Mouse (Mus musculus) myocyte (in vitro differentiated cells): Measurements from ENCODE around the gene Msi1. TPM values are rescaled to one million over a fixed set of nuclear protein-coding genes. Genes with fewer than 3 reads are reported as not detected.

Source experiments
- H3K27me3 ChIP-seq: one replicate; pipeline ENCODE4 v1.6.1; 2011; ENCODE audit not compliant: control insufficient read depth, insufficient read depth, insufficient read length
- H3K36me3 ChIP-seq: one replicate; pipeline ENCODE4 v1.6.1; 2011; ENCODE audit not compliant: control insufficient read depth, insufficient read depth
- H3K4me2 ChIP-seq: one replicate; pipeline ENCODE4 v1.6.1; 2011; ENCODE audit warnings: low read depth, control low read depth
- H3K4me3 ChIP-seq: one replicate; pipeline ENCODE4 v1.5.1; 2011; ENCODE audit warnings: mild to moderate bottlenecking, control low read depth, moderate library complexity
- H3K79me2 ChIP-seq: one replicate; pipeline ENCODE4 v1.6.1; 2011; ENCODE audit not compliant: control insufficient read depth, insufficient read depth
- H3ac ChIP-seq: one replicate; pipeline ENCODE4 v1.6.1; 2011; ENCODE audit not compliant: control insufficient read depth, insufficient read length
- CEBPB ChIP-seq: IDR thresholded peaks from 2 replicates; pipeline ENCODE4 v1.6.1; 2011; ENCODE audit warnings: mild to moderate bottlenecking, moderate library complexity; ENCODE audit not compliant: poor library complexity, insufficient read depth, severe bottlenecking
- E2F4 ChIP-seq: IDR thresholded peaks from one replicate; pipeline ENCODE4 v1.6.1; 2011; ENCODE audit warnings: mild to moderate bottlenecking, control low read depth, moderate library complexity; ENCODE audit not compliant: insufficient read depth
- MAX ChIP-seq: IDR thresholded peaks from one replicate; pipeline ENCODE4 v1.6.1; 2011; ENCODE audit warnings: low read depth, mild to moderate bottlenecking, control low read depth
- MYOD1 ChIP-seq, 3 experiments: IDR thresholded peaks; one replicate each; pipeline ENCODE4 v1.6.1; 2011; ENCODE audit warnings: control low read depth in 2 of 3, low read depth in 2 of 3, mild to moderate bottlenecking in 2 of 3, moderate library complexity in 1 of 3; ENCODE audit not compliant: insufficient read length in 2 of 3, control insufficient read depth in 1 of 3
- MYOG ChIP-seq, 3 experiments: IDR thresholded peaks; one replicate each; pipeline ENCODE4 v1.6.1; 2011; ENCODE audit warnings: control low read depth in 2 of 3, low read depth in 2 of 3, mild to moderate bottlenecking in 2 of 3; ENCODE audit not compliant: insufficient read length in 2 of 3, control insufficient read depth in 1 of 3, insufficient read depth in 1 of 3
- POLR2A ChIP-seq: IDR thresholded peaks from one replicate; pipeline ENCODE4 v1.6.1; 2011; ENCODE audit warnings: low read depth, mild to moderate bottlenecking, control low read depth, moderate library complexity; ENCODE audit not compliant: insufficient read length
- POLR2AphosphoS2 ChIP-seq: IDR thresholded peaks from one replicate; pipeline ENCODE4 v1.6.1; 2011; ENCODE audit warnings: low read depth, control low read depth; ENCODE audit not compliant: insufficient read length
- REST ChIP-seq: IDR thresholded peaks from one replicate; pipeline ENCODE4 v1.6.1; 2011; ENCODE audit warnings: mild to moderate bottlenecking, control low read depth, moderate library complexity; ENCODE audit not compliant: insufficient read depth, insufficient read length
- SRF ChIP-seq: IDR thresholded peaks from one replicate; pipeline ENCODE4 v1.6.1; 2011; ENCODE audit warnings: low read depth; ENCODE audit not compliant: control insufficient read depth, insufficient read length
- TCF12 ChIP-seq: IDR thresholded peaks from one replicate; pipeline ENCODE4 v1.6.1; 2011; ENCODE audit warnings: mild to moderate bottlenecking, control low read depth; ENCODE audit not compliant: poor library complexity, insufficient read depth, severe bottlenecking
- TCF3 ChIP-seq: IDR thresholded peaks from one replicate; pipeline ENCODE4 v1.6.1; 2011; ENCODE audit warnings: low read depth, control low read depth; ENCODE audit not compliant: insufficient read length
- USF1 ChIP-seq: IDR thresholded peaks from one replicate; pipeline ENCODE4 v1.6.1; 2011; ENCODE audit warnings: low read depth, mild to moderate bottlenecking, control low read depth, moderate library complexity
- polyA plus RNA-seq: library from polyadenylated mRNA; unstranded; fragments of >200 nt; fragmentation: generic; extraction: Trizol; gene quantifications from one replicate; pipeline ENCODE4 v1.2.1, GENCODE M21; 2012; ENCODE audit warnings: missing spikeins

The Msi1 gene
- polyA plus RNA-seq, 1 experiment, result 0.31 TPM

GRCm38 (mm10) chr5:115433191-115433590, 3.8 kb downstream of the Msi1 start:
- H3K4me2 ChIP-seq, result no peak overlapping the region
- peaks cover 28% of the 10 kb centered on the region for H3K27me3 ChIP-seq
- no peak overlapping the region for H3K4me3 ChIP-seq
- no peak for TF ChIP-seq MYOG (IDR thresholded peaks at IDR 0.05; ENCODE audit: control insufficient read depth in 1 of 3, insufficient read depth in 1 of 3, insufficient read length in 2 of 3, low read depth in 2 of 3)
- no peak for TF ChIP-seq MAX
- no peak for TF ChIP-seq REST
- TF ChIP-seq POLR2A, result no peak
- no peak for TF ChIP-seq USF1
- TF ChIP-seq MYOD1 (IDR thresholded peaks at IDR 0.05; ENCODE audit: control insufficient read depth in 1 of 3, insufficient read length in 2 of 3, low read depth in 2 of 3), result no peak
- no peak for TF ChIP-seq TCF3
- TF ChIP-seq TCF12, result no peak
- no peak for TF ChIP-seq SRF
- no peak for TF ChIP-seq POLR2AphosphoS2
- no peak for TF ChIP-seq E2F4
- TF ChIP-seq CEBPB, result no peak
- H3K79me2 ChIP-seq, result no peaks in the 10 kb centered on the region
- no peak overlapping the region for H3ac ChIP-seq
- no peaks in the 10 kb centered on the region for H3K36me3 ChIP-seq

GRCm38 (mm10) chr5:115434280-115434852, 5.0 kb downstream of the Msi1 start:
- Histone ChIP-seq H3K4me2 (no peak overlapping the region), H3K79me2 (no peaks in the 10 kb centered on the region), H3K27me3 (peaks cover 16% of the 10 kb centered on the region), H3K4me3 (no peak overlapping the region), H3ac (no peak overlapping the region), H3K36me3 (no peaks in the 10 kb centered on the region)
- no peak for TF ChIP-seq MYOD1 (IDR thresholded peaks at IDR 0.05; ENCODE audit: control insufficient read depth in 1 of 3, insufficient read length in 2 of 3, low read depth in 2 of 3)
- TF ChIP-seq TCF12, result no peak
- TF ChIP-seq CEBPB, result no peak
- TF ChIP-seq SRF, result no peak
- no peak for TF ChIP-seq REST
- no peak for TF ChIP-seq USF1
- no peak for TF ChIP-seq POLR2A
- TF ChIP-seq E2F4, result no peak
- no peak for TF ChIP-seq TCF3

GRCm38 (mm10) chr5:115434853-115435754, 5.7 kb downstream of the Msi1 start:
- H3K4me3 ChIP-seq, result no peak overlapping the region
- H3K79me2 ChIP-seq, result no peaks in the 10 kb centered on the region
- no peak overlapping the region for H3K4me2 ChIP-seq
- peaks cover 8% of the 10 kb centered on the region for H3K27me3 ChIP-seq
- H3ac ChIP-seq, result no peak overlapping the region
- TF ChIP-seq E2F4 (no peak), TCF3 (no peak), MYOG (IDR thresholded peaks at IDR 0.05; ENCODE audit: control insufficient read depth in 1 of 3, insufficient read depth in 1 of 3, insufficient read length in 2 of 3, low read depth in 2 of 3) (no peak), CEBPB (no peak), SRF (no peak), MAX (no peak), USF1 (no peak), POLR2A (no peak)
- H3K36me3 ChIP-seq, result no peaks in the 10 kb centered on the region

GRCm38 (mm10) chr5:115435755-115436379, 6.5 kb downstream of the Msi1 start:
- peak overlapping the region; percentile 73 for H3K4me2 ChIP-seq
- peak overlapping the region; percentile 6 for H3K4me3 ChIP-seq
- peaks cover under 1% of the 10 kb centered on the region for H3K27me3 ChIP-seq
- no peaks in the 10 kb centered on the region for H3K36me3 ChIP-seq
- no peaks in the 10 kb centered on the region for H3K79me2 ChIP-seq
- TF ChIP-seq E2F4 (no peak), POLR2A (no peak), MYOG (IDR thresholded peaks at IDR 0.05; ENCODE audit: control insufficient read depth in 1 of 3, insufficient read depth in 1 of 3, insufficient read length in 2 of 3, low read depth in 2 of 3) (peak in 2 of 3 experiments; percentile 47 to 71), MAX (no peak), CEBPB (no peak), TCF12 (peak; percentile 15), USF1 (no peak), POLR2AphosphoS2 (no peak), TCF3 (no peak), MYOD1 (IDR thresholded peaks at IDR 0.05; ENCODE audit: control insufficient read depth in 1 of 3, insufficient read length in 2 of 3, low read depth in 2 of 3) (peak in 2 of 3 experiments; percentile 62 to 77), SRF (no peak), REST (no peak)
- H3ac ChIP-seq, result peak overlapping the region; percentile 18
